Mouse (Mus musculus) limb, embryonic 15.5 days (tissue): ENCODE results near the gene Bhlhe41. TPM values are rescaled to one million over a fixed set of nuclear protein-coding genes. Genes with fewer than 3 reads are reported as not detected.

ENCODE experiments used
- ATAC-seq: fragments of 200-750 bp; cut with Nextera tagmentation; 2 replicates; pipeline ENCODE4 v1.8.0; 2017; ENCODE audit warnings: low read depth, moderate TSS enrichment; ENCODE audit not compliant: insufficient number of reproducible peaks, low FRiP score, low TSS enrichment
- H3K27ac ChIP-seq: fragments of 300-500 bp; sonication (generic); 2 replicates; pipeline ENCODE4 v1.5.1; 2015; ENCODE audit warnings: moderate library complexity, mild to moderate bottlenecking, inconsistent platforms
- H3K27me3 ChIP-seq: fragments of 300-500 bp; sonication (generic); 2 replicates; pipeline ENCODE4 v1.6.1; 2015; ENCODE audit warnings: inconsistent platforms
- H3K36me3 ChIP-seq: fragments of 300-500 bp; sonication (generic); 2 replicates; pipeline ENCODE4 v1.6.1; 2015; ENCODE audit warnings: inconsistent platforms
- H3K4me1 ChIP-seq: fragments of 300-500 bp; sonication (generic); 2 replicates; pipeline ENCODE4 v1.6.1; 2015; ENCODE audit warnings: inconsistent platforms
- H3K4me2 ChIP-seq: fragments of 300-500 bp; sonication (generic); 2 replicates; pipeline ENCODE4 v1.6.1; 2015; ENCODE audit warnings: mild to moderate bottlenecking, inconsistent platforms
- H3K4me3 ChIP-seq: fragments of 300-500 bp; sonication (generic); 2 replicates; pipeline ENCODE4 v1.5.1; 2015; ENCODE audit warnings: mild to moderate bottlenecking, inconsistent platforms
- H3K9ac ChIP-seq: fragments of 300-500 bp; sonication (generic); 2 replicates; pipeline ENCODE4 v1.6.1; 2015; ENCODE audit warnings: inconsistent platforms
- H3K9me3 ChIP-seq: fragments of 300-500 bp; sonication (generic); 2 replicates; pipeline ENCODE4 v1.6.1; 2016; ENCODE audit warnings: inconsistent platforms
- WGBS: fragments of 180-500 bp; shearing (Covaris S2); methylation state at CpG from one replicate; pipeline ENCODE4 v1.1.7; 2015; 5-methylcytosine and 5-hydroxymethylcytosine counted together
- polyA plus RNA-seq: library from polyadenylated mRNA; unstranded; fragments of >200 nt; fragmentation: Nextera tagmentation; extraction: Ambion mirVana; gene quantifications from 2 replicates; pipeline ENCODE4 v1.2.1, GENCODE M21; 2015

The Bhlhe41 gene
- polyA plus RNA-seq, 1 experiment from 2014 or later, result 3.0 TPM

- Histone ChIP-seq H3K9ac (no peak overlapping the region), H3K36me3 (no peaks in the 10 kb centered on the region), H3K9me3 (no peaks in the 10 kb centered on the region), H3K4me3 (no peak overlapping the region), H3K27me3 (no peaks in the 10 kb centered on the region), H3K4me2 (no peak overlapping the region), H3K27ac (no peak overlapping the region), H3K4me1 (no peaks in the 10 kb centered on the region; the same call in 1 of the 2 replicates)
- WGBS, result 71% methylated on average over 11 of the region's 11 CpGs
- ATAC-seq, result no peak
Measured at GRCm38 (mm10) chr6:145891951-145892350, 26.6 kb upstream of the Bhlhe41 start.

- H3K9ac ChIP-seq, result no peak overlapping the region
- no peaks in the 10 kb centered on the region for H3K27me3 ChIP-seq
- no peaks in the 10 kb centered on the region for H3K4me1 ChIP-seq
- no peak overlapping the region for H3K4me3 ChIP-seq
- H3K36me3 ChIP-seq, result no peaks in the 10 kb centered on the region
- no peak overlapping the region for H3K27ac ChIP-seq
- no peak for ATAC-seq
- no peaks in the 10 kb centered on the region for H3K9me3 ChIP-seq
- H3K4me2 ChIP-seq, result no peak overlapping the region
- WGBS, result 85% methylated on average over 6 of the region's 6 CpGs
Measured at GRCm38 (mm10) chr6:145887719-145888118, 22.4 kb upstream of the Bhlhe41 start.

- Histone ChIP-seq H3K4me1 (no peaks in the 10 kb centered on the region), H3K36me3 (no peaks in the 10 kb centered on the region), H3K27me3 (no peaks in the 10 kb centered on the region), H3K9ac (no peak overlapping the region), H3K4me2 (no peak overlapping the region), H3K27ac (no peak overlapping the region), H3K9me3 (no peaks in the 10 kb centered on the region), H3K4me3 (no peak overlapping the region)
- WGBS, result 62% methylated on average over 8 of the region's 8 CpGs
- ATAC-seq, result no peak
Measured at GRCm38 (mm10) chr6:145886277-145886676, 20.9 kb upstream of the Bhlhe41 start.

GRCm38 (mm10) chr6:145885069-145885468 is 19.7 kb upstream of the Bhlhe41 start:
- no peak overlapping the region for H3K9ac ChIP-seq
- no peak overlapping the region for H3K27ac ChIP-seq
- H3K9me3 ChIP-seq, result no peaks in the 10 kb centered on the region
- no peaks in the 10 kb centered on the region for H3K27me3 ChIP-seq
- H3K4me3 ChIP-seq, result no peak overlapping the region
- H3K4me1 ChIP-seq, result no peaks in the 10 kb centered on the region
- ATAC-seq, result no peak
- WGBS, result 81% methylated on average over 4 of the region's 4 CpGs
- H3K4me2 ChIP-seq, result no peak overlapping the region
- no peaks in the 10 kb centered on the region for H3K36me3 ChIP-seq

GRCm38 (mm10) chr6:145883668-145884067 is 18.3 kb upstream of the Bhlhe41 start:
- H3K9ac ChIP-seq, result no peak overlapping the region
- 69% methylated on average over 4 of the region's 4 CpGs for WGBS
- H3K36me3 ChIP-seq, result no peaks in the 10 kb centered on the region
- H3K4me3 ChIP-seq, result no peak overlapping the region
- H3K4me2 ChIP-seq, result no peak overlapping the region
- H3K9me3 ChIP-seq, result no peaks in the 10 kb centered on the region
- H3K27ac ChIP-seq, result no peak overlapping the region
- no peaks in the 10 kb centered on the region for H3K4me1 ChIP-seq
- no peak for ATAC-seq
- H3K27me3 ChIP-seq, result no peaks in the 10 kb centered on the region

GRCm38 (mm10) chr6:145883010-145883409 is 17.7 kb upstream of the Bhlhe41 start:
- 65% methylated on average over 1 of the region's 1 CpGs for WGBS
- no peak overlapping the region for H3K4me2 ChIP-seq
- no peak for ATAC-seq

GRCm38 (mm10) chr6:145880609-145881008 is 15.3 kb upstream of the Bhlhe41 start:
- Histone ChIP-seq H3K27me3 (no peaks in the 10 kb centered on the region), H3K4me2 (no peak overlapping the region), H3K36me3 (no peaks in the 10 kb centered on the region), H3K27ac (no peak overlapping the region), H3K9me3 (no peaks in the 10 kb centered on the region), H3K9ac (no peak overlapping the region), H3K4me1 (0 out of 2 replicates have a peak, but pooled peaks cover 3% of the 10 kb centered on the region), H3K4me3 (no peak overlapping the region)
- 79% methylated on average over 5 of the region's 5 CpGs for WGBS
- no peak for ATAC-seq

More at GRCm38 (mm10) chr6:145883010-145883409, 17.7 kb upstream of the Bhlhe41 start:
- H3K27ac ChIP-seq, result no peak overlapping the region
- no peaks in the 10 kb centered on the region for H3K9me3 ChIP-seq
- no peak overlapping the region for H3K4me3 ChIP-seq
- H3K4me1 ChIP-seq, result no peaks in the 10 kb centered on the region
- no peaks in the 10 kb centered on the region for H3K36me3 ChIP-seq
- no peaks in the 10 kb centered on the region for H3K27me3 ChIP-seq
- no peak overlapping the region for H3K9ac ChIP-seq

GRCm38 (mm10) chr6:145876986-145877735 is 11.8 kb upstream of the Bhlhe41 start:
- no peak for ATAC-seq

GRCm38 (mm10) chr6:145873354-145873753 is 8.0 kb upstream of the Bhlhe41 start:
- Histone ChIP-seq H3K36me3 (no peaks in the 10 kb centered on the region), H3K27me3 (no peaks in the 10 kb centered on the region; the same call in 1 of the 2 replicates), H3K4me3 (no peak overlapping the region), H3K27ac (no peak overlapping the region), H3K9me3 (no peaks in the 10 kb centered on the region), H3K9ac (no peak overlapping the region), H3K4me2 (no peak overlapping the region), H3K4me1 (0 out of 2 replicates have a peak, but pooled peaks cover 3% of the 10 kb centered on the region)
- 75% methylated on average over 8 of the region's 8 CpGs for WGBS
- ATAC-seq, result no peak

More at GRCm38 (mm10) chr6:145876986-145877735, 11.8 kb upstream of the Bhlhe41 start:
- Histone ChIP-seq H3K9ac (no peak overlapping the region), H3K27ac (no peak overlapping the region), H3K36me3 (no peaks in the 10 kb centered on the region), H3K4me2 (no peak overlapping the region), H3K4me3 (no peak overlapping the region), H3K4me1 (0 out of 2 replicates have a peak, but pooled peaks cover 3% of the 10 kb centered on the region), H3K9me3 (no peaks in the 10 kb centered on the region), H3K27me3 (no peaks in the 10 kb centered on the region)
- 78% methylated on average over 9 of the region's 9 CpGs for WGBS

GRCm38 (mm10) chr6:145872010-145872409 is 6.7 kb upstream of the Bhlhe41 start:
- WGBS, result 85% methylated on average over 7 of the region's 7 CpGs
- H3K27me3 ChIP-seq, result peaks cover 7% of the 10 kb centered on the region; the same call in 1 of the 2 replicates
- no peak overlapping the region for H3K9ac ChIP-seq
- no peaks in the 10 kb centered on the region for H3K36me3 ChIP-seq
- H3K4me2 ChIP-seq, result no peak overlapping the region
- no peak overlapping the region for H3K27ac ChIP-seq
- no peaks in the 10 kb centered on the region for H3K9me3 ChIP-seq
- ATAC-seq, result no peak
- no peak overlapping the region for H3K4me3 ChIP-seq
- H3K4me1 ChIP-seq, result peaks cover 3% of the 10 kb centered on the region; the same call in 1 of the 2 replicates

- no peak overlapping the region for H3K4me3 ChIP-seq
- H3K27me3 ChIP-seq, result peaks cover 12% of the 10 kb centered on the region
- H3K4me2 ChIP-seq, result no peak overlapping the region
- ATAC-seq, result no peak
- H3K4me1 ChIP-seq, result peaks cover 12% of the 10 kb centered on the region
- no peaks in the 10 kb centered on the region for H3K36me3 ChIP-seq
- H3K27ac ChIP-seq, result no peak overlapping the region
- WGBS, result 75% methylated on average over 4 of the region's 4 CpGs
- no peaks in the 10 kb centered on the region for H3K9me3 ChIP-seq
- no peak overlapping the region for H3K9ac ChIP-seq
Measured at GRCm38 (mm10) chr6:145870991-145871390, 5.6 kb upstream of the Bhlhe41 start.

- H3K27ac ChIP-seq, result no peak overlapping the region
- H3K36me3 ChIP-seq, result no peaks in the 10 kb centered on the region
- H3K27me3 ChIP-seq, result peaks cover 48% of the 10 kb centered on the region
- 46% methylated on average over 3 of the region's 3 CpGs for WGBS
- H3K9me3 ChIP-seq, result no peaks in the 10 kb centered on the region
- H3K9ac ChIP-seq, result no peak overlapping the region
- H3K4me3 ChIP-seq, result no peak overlapping the region
- H3K4me2 ChIP-seq, result peak overlapping the region; percentile 100; the same call in 1 of the 2 replicates
- ATAC-seq, result no peak
- H3K4me1 ChIP-seq, result peaks cover 44% of the 10 kb centered on the region
Measured at GRCm38 (mm10) chr6:145867111-145867510, 1.8 kb upstream of the Bhlhe41 start.
